Mouse (Mus musculus) lung, postnatal 14 days (tissue): ENCODE data around the gene Akap2.

ENCODE experiments used
- DNase-seq: peaks from one replicate; pipeline ENCODE4 v3.0.0; 2021

Gene Akap2

GRCm38 (mm10) chr4:57798286-57799018 lies 81.0 kb downstream of the Akap2 start:
- no peak for DNase-seq

- no peak for DNase-seq
Measured at GRCm38 (mm10) chr4:57799297-57799696, 81.8 kb downstream of the Akap2 start.

GRCm38 (mm10) chr4:57801239-57801638 lies 83.8 kb downstream of the Akap2 start:
- no peak for DNase-seq

- no peak for DNase-seq
Measured at GRCm38 (mm10) chr4:57801986-57802385, 84.5 kb downstream of the Akap2 start.

- no peak for DNase-seq
Measured at GRCm38 (mm10) chr4:57802411-57802810, 85.0 kb downstream of the Akap2 start.

GRCm38 (mm10) chr4:57804902-57805301 lies 87.4 kb downstream of the Akap2 start:
- no peak for DNase-seq

- no peak for DNase-seq
Measured at GRCm38 (mm10) chr4:57809449-57809848, 92.0 kb downstream of the Akap2 start.

GRCm38 (mm10) chr4:57812075-57812474 lies 94.6 kb downstream of the Akap2 start:
- no peak for DNase-seq

GRCm38 (mm10) chr4:57812916-57813575 lies 95.6 kb downstream of the Akap2 start:
- peak; percentile 53 for DNase-seq

GRCm38 (mm10) chr4:57813576-57813945 lies 96.1 kb downstream of the Akap2 start:
- DNase-seq, result no peak

GRCm38 (mm10) chr4:57815355-57815754 lies 97.9 kb downstream of the Akap2 start:
- DNase-seq, result no peak

- DNase-seq, result no peak
Measured at GRCm38 (mm10) chr4:57816146-57816545, 98.7 kb downstream of the Akap2 start.

- DNase-seq, result no peak
Measured at GRCm38 (mm10) chr4:57820839-57821374, 103.5 kb downstream of the Akap2 start.

- no peak for DNase-seq
Measured at GRCm38 (mm10) chr4:57821556-57822356, 104.3 kb downstream of the Akap2 start.

- no peak for DNase-seq
Measured at GRCm38 (mm10) chr4:57822641-57823040, 105.2 kb downstream of the Akap2 start.

- no peak for DNase-seq
Measured at GRCm38 (mm10) chr4:57824626-57825240, 107.3 kb downstream of the Akap2 start.

GRCm38 (mm10) chr4:57826272-57826671 lies 108.8 kb downstream of the Akap2 start:
- no peak for DNase-seq

- no peak for DNase-seq
Measured at GRCm38 (mm10) chr4:57829131-57829530, 111.7 kb downstream of the Akap2 start.

GRCm38 (mm10) chr4:57829740-57830139 lies 112.3 kb downstream of the Akap2 start:
- DNase-seq, result no peak

GRCm38 (mm10) chr4:57832318-57832717 lies 114.9 kb downstream of the Akap2 start:
- DNase-seq, result no peak

- no peak for DNase-seq
Measured at GRCm38 (mm10) chr4:57833060-57833459, 115.6 kb downstream of the Akap2 start.

- peak; percentile 61 for DNase-seq
Measured at GRCm38 (mm10) chr4:57834141-57834540, 116.7 kb downstream of the Akap2 start.

- DNase-seq, result no peak
Measured at GRCm38 (mm10) chr4:57837089-57837488, 119.6 kb downstream of the Akap2 start.
